Mouse (Mus musculus): ENCODE measurements around the gene Myh11.

- no peak for TF ChIP-seq MAFK (IDR thresholded peaks at IDR 0.05; ENCODE audit: insufficient read depth, low read depth, low read length)
- TF ChIP-seq ZNF384 (IDR thresholded peaks at IDR 0.05; ENCODE audit: low read depth, low read length), result no peak
- TF ChIP-seq CHD2 (IDR thresholded peaks at IDR 0.05; ENCODE audit: low read depth, low read length), result no peak
Measured at GRCm38 (mm10) chr16:14198798-14199197, 92.4 kb downstream of the Myh11 start.

All from ES-E14 (cell line).